Mouse (Mus musculus): Measurements from ENCODE around the gene Usp35. TPM values are rescaled to one million over a fixed set of nuclear protein-coding genes. Genes with fewer than 3 reads are reported as not detected.

Gene Usp35
- polyA plus RNA-seq, 1 experiment from 2014 or later, result 1.2 TPM

DNA sequence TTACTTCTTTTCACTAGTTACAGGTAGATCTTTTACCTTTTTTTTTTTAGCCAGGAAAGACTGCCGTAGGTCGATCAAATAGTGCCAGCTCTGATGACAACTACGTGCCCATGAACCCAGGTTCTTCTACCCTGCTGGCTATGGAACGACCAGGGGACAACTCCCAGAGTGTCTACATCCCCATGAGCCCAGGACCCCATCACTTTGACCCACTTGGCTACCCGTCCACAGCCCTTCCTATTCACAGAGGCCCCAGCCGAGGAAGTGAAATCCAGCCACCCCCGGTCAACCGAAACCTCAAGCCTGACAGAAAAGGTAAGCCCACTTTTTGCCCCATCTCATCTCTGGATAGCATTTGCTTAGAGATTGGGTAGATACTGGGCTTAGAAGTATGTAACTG, 30.5 kb downstream of the Usp35 start:
- no peaks in the 10 kb centered on the region for H3K9me3 ChIP-seq (replicated peaks; ENCODE audit: control insufficient read depth, low read length)
- no peaks in the 10 kb centered on the region for H3K27me3 ChIP-seq (ENCODE audit: control insufficient read depth, insufficient read depth, low read length)
- H3K36me3 ChIP-seq (replicated peaks; ENCODE audit: control insufficient read depth, insufficient read depth, low read depth, low read length), result peaks cover 3% of the 10 kb centered on the region
- DNase-seq (ENCODE audit: low spot score), result no peak
- no peak for ATAC-seq (replicated peaks; ENCODE audit: insufficient number of reproducible peaks, low FRiP score, low TSS enrichment, low read depth)
- no peak overlapping the region for H3K4me2 ChIP-seq (ENCODE audit: low read depth, low read length)
- H3K4me3 ChIP-seq (ENCODE audit: low read depth, low read length), result no peak overlapping the region
- no peak overlapping the region for H3K27ac ChIP-seq (replicated peaks; ENCODE audit: low read depth, low read length)
- no peak overlapping the region for H3K9ac ChIP-seq (replicated peaks; ENCODE audit: low read length)
- no peaks in the 10 kb centered on the region for H3K4me1 ChIP-seq (ENCODE audit: control insufficient read depth, insufficient read depth, low read length)
- WGBS, result 80% methylated on average over 8 of the region's 8 CpGs

DNA sequence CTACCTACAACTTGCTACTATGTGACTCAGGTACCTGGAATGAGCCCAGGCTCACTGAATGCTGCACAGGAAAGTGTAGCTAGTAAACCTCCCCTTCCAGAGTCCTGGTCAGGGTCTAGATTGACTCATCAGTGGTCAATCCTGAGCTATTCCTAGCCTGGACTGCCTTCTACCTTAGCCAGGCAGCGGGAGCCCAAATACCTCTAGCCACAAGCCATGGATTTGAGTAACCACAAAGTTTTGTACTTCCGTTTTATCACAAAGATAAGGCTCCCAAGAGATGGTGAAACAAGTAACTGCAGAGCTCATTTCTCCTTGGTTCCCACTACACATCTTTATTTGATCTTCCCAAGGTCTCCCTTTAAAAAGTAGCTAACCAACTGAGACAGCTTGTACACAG, 30.9 kb downstream of the Usp35 start:
- Histone ChIP-seq H3K9ac (replicated peaks; ENCODE audit: low read length) (no peak overlapping the region), H3K4me1 (ENCODE audit: control insufficient read depth, insufficient read depth, low read length) (no peaks in the 10 kb centered on the region), H3K4me3 (ENCODE audit: low read depth, low read length) (no peak overlapping the region), H3K27ac (replicated peaks; ENCODE audit: low read depth, low read length) (no peak overlapping the region), H3K36me3 (replicated peaks; ENCODE audit: control insufficient read depth, insufficient read depth, low read depth, low read length) (peaks cover 3% of the 10 kb centered on the region), H3K27me3 (ENCODE audit: control insufficient read depth, insufficient read depth, low read length) (no peaks in the 10 kb centered on the region), H3K9me3 (replicated peaks; ENCODE audit: control insufficient read depth, low read length) (no peaks in the 10 kb centered on the region), H3K4me2 (ENCODE audit: low read depth, low read length) (no peak overlapping the region)
- ATAC-seq (replicated peaks; ENCODE audit: insufficient number of reproducible peaks, low FRiP score, low TSS enrichment, low read depth) (no peak), DNase-seq (ENCODE audit: low spot score) (no peak)
- 90% methylated on average over 2 of the region's 2 CpGs for WGBS

DNA sequence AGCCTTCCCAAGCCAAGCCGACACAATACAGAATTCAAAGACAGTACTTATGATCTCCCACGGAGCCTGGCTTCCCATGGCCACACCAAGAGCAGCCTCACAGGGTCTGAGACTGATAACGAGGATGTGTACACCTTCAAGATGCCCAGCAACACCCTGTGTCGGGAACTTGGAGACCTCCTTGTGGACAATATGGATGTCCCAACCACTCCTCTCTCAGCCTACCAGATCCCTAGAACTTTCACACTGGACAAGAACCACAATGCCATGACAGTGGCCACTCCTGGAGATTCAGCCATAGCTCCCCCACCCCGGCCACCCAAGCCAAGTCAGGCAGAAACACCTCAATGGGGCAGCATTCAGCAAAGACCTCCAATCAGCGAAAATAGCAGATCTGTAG, 32.9 kb downstream of the Usp35 start:
- Histone ChIP-seq H3K4me1 (ENCODE audit: control insufficient read depth, insufficient read depth, low read length) (no peaks in the 10 kb centered on the region), H3K9ac (replicated peaks; ENCODE audit: low read length) (no peak overlapping the region), H3K36me3 (replicated peaks; ENCODE audit: control insufficient read depth, insufficient read depth, low read depth, low read length) (no peaks in the 10 kb centered on the region; the same call in 1 of the 2 replicates), H3K4me3 (ENCODE audit: low read depth, low read length) (no peak overlapping the region), H3K9me3 (replicated peaks; ENCODE audit: control insufficient read depth, low read length) (no peaks in the 10 kb centered on the region), H3K27me3 (ENCODE audit: control insufficient read depth, insufficient read depth, low read length) (no peaks in the 10 kb centered on the region), H3K4me2 (ENCODE audit: low read depth, low read length) (no peak overlapping the region), H3K27ac (replicated peaks; ENCODE audit: low read depth, low read length) (no peak overlapping the region)
- DNase-seq (ENCODE audit: low spot score) (no peak), ATAC-seq (replicated peaks; ENCODE audit: insufficient number of reproducible peaks, low FRiP score, low TSS enrichment, low read depth) (no peak)
- WGBS, result 79% methylated on average over 6 of the region's 6 CpGs

DNA sequence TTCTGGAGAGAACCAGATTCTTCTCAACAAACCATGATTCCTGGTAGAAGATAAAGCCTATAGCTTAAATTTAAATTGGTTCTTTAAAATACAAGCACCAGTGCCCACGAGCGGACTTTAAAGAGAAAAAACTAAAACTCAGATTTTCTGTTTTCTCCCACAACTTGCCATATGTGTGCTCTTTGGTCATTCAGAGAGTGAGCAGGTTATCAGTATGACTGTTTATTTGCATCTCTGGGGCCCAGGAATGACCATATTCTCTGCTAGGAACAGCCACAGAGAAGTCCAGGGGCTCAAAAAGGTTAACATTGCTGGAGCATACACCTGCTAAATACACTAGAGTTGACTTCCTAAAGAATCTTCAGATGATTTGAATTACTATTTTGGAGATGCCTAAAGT, 33.5 kb downstream of the Usp35 start:
- H3K9me3 ChIP-seq (replicated peaks; ENCODE audit: control insufficient read depth, low read length), result no peaks in the 10 kb centered on the region
- no peak for DNase-seq (ENCODE audit: low spot score)
- 89% methylated on average over 2 of the region's 2 CpGs for WGBS

DNA sequence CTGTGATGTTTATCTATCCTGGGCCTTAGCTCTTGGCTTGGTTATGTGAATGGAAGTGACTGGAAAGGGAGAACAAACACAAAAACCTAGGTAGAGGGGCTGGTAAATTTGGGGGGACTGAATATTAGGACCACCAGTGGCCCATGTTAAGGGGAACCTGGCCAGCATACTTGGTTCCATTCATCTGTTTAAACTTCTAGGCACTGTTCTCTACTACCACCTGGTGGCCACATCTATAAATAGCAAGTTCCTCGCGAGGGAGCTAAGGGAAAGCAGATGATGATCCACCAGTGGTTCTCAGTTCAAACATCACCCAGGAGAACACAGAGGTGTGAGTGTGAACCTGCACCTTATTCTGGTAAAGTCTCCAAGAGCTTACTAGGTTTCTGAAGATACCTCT, 34.4 kb downstream of the Usp35 start:
- ATAC-seq (replicated peaks; ENCODE audit: insufficient number of reproducible peaks, low FRiP score, low TSS enrichment, low read depth), result 0 out of 2 replicates have a peak, but pooled peaks have one; percentile 23
- WGBS, result 2% methylated on average over 2 of the region's 2 CpGs

More for the DNA sequence above, 33.5 kb downstream of the Usp35 start:
- Histone ChIP-seq H3K4me1 (ENCODE audit: control insufficient read depth, insufficient read depth, low read length) (no peaks in the 10 kb centered on the region), H3K36me3 (replicated peaks; ENCODE audit: control insufficient read depth, insufficient read depth, low read depth, low read length) (no peaks in the 10 kb centered on the region), H3K27me3 (ENCODE audit: control insufficient read depth, insufficient read depth, low read length) (no peaks in the 10 kb centered on the region), H3K9ac (replicated peaks; ENCODE audit: low read length) (no peak overlapping the region), H3K27ac (replicated peaks; ENCODE audit: low read depth, low read length) (no peak overlapping the region), H3K4me2 (ENCODE audit: low read depth, low read length) (no peak overlapping the region), H3K4me3 (ENCODE audit: low read depth, low read length) (no peak overlapping the region)
- ATAC-seq (replicated peaks; ENCODE audit: insufficient number of reproducible peaks, low FRiP score, low TSS enrichment, low read depth), result no peak

DNA sequence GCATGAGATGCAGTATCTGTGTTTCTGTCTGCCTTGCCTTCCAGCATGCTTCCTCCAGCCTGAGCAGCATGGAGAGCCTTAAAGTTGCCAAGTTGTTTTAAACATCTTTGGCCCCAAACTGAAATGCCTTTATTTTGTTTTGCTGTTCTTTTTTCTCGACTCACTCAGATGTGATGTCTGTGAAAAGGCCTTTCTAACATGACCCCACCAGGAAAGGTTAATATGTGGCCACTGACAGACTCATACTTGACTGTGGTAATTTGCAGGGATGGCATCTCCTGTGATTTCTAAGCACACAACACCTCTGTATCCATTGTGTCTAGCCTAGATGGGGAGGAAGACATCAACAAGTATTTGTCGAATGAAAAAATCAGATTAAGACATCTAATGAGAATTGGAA, 34.8 kb downstream of the Usp35 start:
- WGBS, result 46% methylated on average over 2 of the region's 2 CpGs
- Histone ChIP-seq H3K9ac (replicated peaks; ENCODE audit: low read length) (no peak overlapping the region), H3K36me3 (replicated peaks; ENCODE audit: control insufficient read depth, insufficient read depth, low read depth, low read length) (no peaks in the 10 kb centered on the region), H3K4me3 (ENCODE audit: low read depth, low read length) (no peak overlapping the region), H3K4me1 (ENCODE audit: control insufficient read depth, insufficient read depth, low read length) (no peaks in the 10 kb centered on the region), H3K27ac (replicated peaks; ENCODE audit: low read depth, low read length) (no peak overlapping the region), H3K4me2 (ENCODE audit: low read depth, low read length) (no peak overlapping the region), H3K9me3 (replicated peaks; ENCODE audit: control insufficient read depth, low read length) (no peaks in the 10 kb centered on the region), H3K27me3 (ENCODE audit: control insufficient read depth, insufficient read depth, low read length) (no peaks in the 10 kb centered on the region)
- no peak for ATAC-seq (replicated peaks; ENCODE audit: insufficient number of reproducible peaks, low FRiP score, low TSS enrichment, low read depth)
- no peak for DNase-seq (ENCODE audit: low spot score)

More for the DNA sequence above, 34.4 kb downstream of the Usp35 start:
- no peaks in the 10 kb centered on the region for H3K36me3 ChIP-seq (replicated peaks; ENCODE audit: control insufficient read depth, insufficient read depth, low read depth, low read length)
- H3K4me1 ChIP-seq (ENCODE audit: control insufficient read depth, insufficient read depth, low read length), result no peaks in the 10 kb centered on the region
- no peaks in the 10 kb centered on the region for H3K27me3 ChIP-seq (ENCODE audit: control insufficient read depth, insufficient read depth, low read length)
- no peak overlapping the region for H3K27ac ChIP-seq (replicated peaks; ENCODE audit: low read depth, low read length)
- no peaks in the 10 kb centered on the region for H3K9me3 ChIP-seq (replicated peaks; ENCODE audit: control insufficient read depth, low read length)
- no peak overlapping the region for H3K9ac ChIP-seq (replicated peaks; ENCODE audit: low read length)
- H3K4me2 ChIP-seq (ENCODE audit: low read depth, low read length), result no peak overlapping the region
- peak; percentile 81 for DNase-seq (ENCODE audit: low spot score)
- no peak overlapping the region for H3K4me3 ChIP-seq (ENCODE audit: low read depth, low read length)

DNA sequence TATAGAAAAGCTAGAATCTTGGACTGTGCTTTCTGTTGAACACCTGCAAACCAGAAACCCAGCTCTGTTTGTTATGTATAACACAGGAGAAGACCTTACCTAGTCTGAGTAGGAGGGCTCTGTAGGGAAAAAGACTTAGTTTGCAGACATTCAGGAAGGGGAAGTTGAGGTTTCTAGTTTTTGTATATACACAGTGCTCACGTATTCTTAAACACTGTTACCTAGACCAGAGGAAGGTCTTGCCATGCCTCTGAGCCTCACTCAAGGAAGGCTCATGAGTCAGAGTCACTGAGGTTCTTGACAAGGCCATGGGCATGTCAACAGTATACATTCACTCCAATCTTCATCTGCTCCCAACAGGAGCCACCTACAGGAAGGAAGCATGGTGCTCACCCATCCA, 60.8 kb downstream of the Usp35 start:
- ATAC-seq (replicated peaks; ENCODE audit: insufficient number of reproducible peaks, low FRiP score, low TSS enrichment, low read depth), result no peak
- H3K36me3 ChIP-seq (replicated peaks; ENCODE audit: control insufficient read depth, insufficient read depth, low read depth, low read length), result no peaks in the 10 kb centered on the region
- no peak overlapping the region for H3K27ac ChIP-seq (replicated peaks; ENCODE audit: low read depth, low read length)
- no peaks in the 10 kb centered on the region for H3K4me1 ChIP-seq (ENCODE audit: control insufficient read depth, insufficient read depth, low read length)
- H3K4me2 ChIP-seq (ENCODE audit: low read depth, low read length), result no peak overlapping the region
- H3K9me3 ChIP-seq (replicated peaks; ENCODE audit: control insufficient read depth, low read length), result no peaks in the 10 kb centered on the region
- H3K9ac ChIP-seq (replicated peaks; ENCODE audit: low read length), result no peak overlapping the region
- H3K4me3 ChIP-seq (ENCODE audit: low read depth, low read length), result no peak overlapping the region
- 80% methylated on average over 1 of the region's 1 CpGs for WGBS
- DNase-seq (ENCODE audit: low spot score), result no peak
- H3K27me3 ChIP-seq (ENCODE audit: control insufficient read depth, insufficient read depth, low read length), result no peaks in the 10 kb centered on the region

DNA sequence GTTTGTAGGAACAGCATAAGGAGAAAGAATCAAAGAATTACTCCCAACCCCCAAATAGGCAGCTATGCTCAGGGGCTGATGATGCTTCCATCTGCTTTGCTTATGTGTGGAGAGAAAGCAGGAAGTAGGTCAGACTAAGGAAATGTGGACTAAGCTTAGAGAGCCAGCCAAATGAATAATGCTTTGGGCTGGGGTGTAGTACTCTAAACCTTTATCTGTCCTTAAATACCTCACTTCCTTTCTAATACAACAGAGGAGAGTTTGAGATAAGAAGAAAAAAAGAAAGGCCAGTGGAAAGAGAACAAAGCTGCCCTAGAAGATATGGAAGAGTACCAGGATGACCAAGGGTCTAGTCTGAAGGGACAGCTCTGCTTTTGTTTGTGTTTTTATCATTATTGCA, 61.5 kb downstream of the Usp35 start:
- DNase-seq (ENCODE audit: low spot score) (no peak), ATAC-seq (replicated peaks; ENCODE audit: insufficient number of reproducible peaks, low FRiP score, low TSS enrichment, low read depth) (no peak)
- no peaks in the 10 kb centered on the region for H3K27me3 ChIP-seq (ENCODE audit: control insufficient read depth, insufficient read depth, low read length)
- H3K4me2 ChIP-seq (ENCODE audit: low read depth, low read length), result no peak overlapping the region
- H3K9ac ChIP-seq (replicated peaks; ENCODE audit: low read length), result no peak overlapping the region
- no peaks in the 10 kb centered on the region for H3K36me3 ChIP-seq (replicated peaks; ENCODE audit: control insufficient read depth, insufficient read depth, low read depth, low read length)
- no peaks in the 10 kb centered on the region for H3K4me1 ChIP-seq (ENCODE audit: control insufficient read depth, insufficient read depth, low read length)
- H3K4me3 ChIP-seq (ENCODE audit: low read depth, low read length), result no peak overlapping the region
- no peak overlapping the region for H3K27ac ChIP-seq (replicated peaks; ENCODE audit: low read depth, low read length)
- H3K9me3 ChIP-seq (replicated peaks; ENCODE audit: control insufficient read depth, low read length), result no peaks in the 10 kb centered on the region

All from embryonic facial prominence, embryonic 11.5 days (tissue).